Mouse (Mus musculus): Measurements from ENCODE around the gene Myrip. TPM values are rescaled to one million over a fixed set of nuclear protein-coding genes. Genes with fewer than 3 reads are reported as not detected.

The Myrip gene
- polyA plus RNA-seq, 1 experiment from 2014 or later, result 0.74 TPM

GRCm38 (mm10) chr9:120343123-120343790 lies 41.9 kb downstream of the Myrip start:
- Histone ChIP-seq H3K27me3 (replicated peaks) (no peaks in the 10 kb centered on the region), H3K9ac (no peak overlapping the region), H3K4me3 (replicated peaks) (no peak overlapping the region), H3K27ac (no peak overlapping the region), H3K36me3 (no peaks in the 10 kb centered on the region), H3K4me2 (no peak overlapping the region), H3K4me1 (0 out of 2 replicates have a peak, but pooled peaks cover 10% of the 10 kb centered on the region), H3K9me3 (no peaks in the 10 kb centered on the region)
- WGBS, result 49% methylated on average over 4 of the region's 4 CpGs
- ATAC-seq (ENCODE audit: insufficient read depth, low FRiP score, low read depth), result no peak

DNA sequence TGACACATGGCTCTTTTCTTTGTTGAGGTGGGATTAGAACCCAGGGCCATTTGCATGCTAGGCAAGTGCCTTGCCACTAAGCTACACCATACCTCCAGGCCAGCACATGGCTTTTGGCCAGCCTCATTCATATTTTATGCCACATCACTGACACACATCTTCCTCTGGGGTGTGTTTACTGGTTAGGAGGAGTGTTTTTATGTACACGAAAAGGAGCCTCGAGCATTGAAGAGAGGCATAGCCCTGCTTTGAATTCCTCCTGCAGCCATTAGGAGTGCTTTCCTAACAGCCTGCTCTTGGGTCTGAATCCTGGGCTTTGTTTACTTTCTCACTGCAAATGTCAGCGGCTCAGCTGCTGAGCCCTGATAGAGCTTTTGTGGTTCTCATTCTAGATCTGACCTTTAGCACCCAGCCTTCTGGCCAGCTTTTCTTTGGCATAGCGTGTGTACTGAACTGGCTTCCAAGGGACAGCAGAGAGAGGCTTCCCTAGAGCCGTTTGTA lies 44.4 kb downstream of the Myrip start:
- no peaks in the 10 kb centered on the region for H3K27me3 ChIP-seq (replicated peaks)
- 8% methylated on average over 5 of the region's 5 CpGs for WGBS
- H3K27ac ChIP-seq, result peak overlapping the region; percentile 77
- 0 out of 2 replicates have a peak overlapping the region, but pooled peaks have one; percentile 13 for H3K4me2 ChIP-seq
- H3K4me3 ChIP-seq (replicated peaks), result no peak overlapping the region
- H3K4me1 ChIP-seq, result 0 out of 2 replicates have a peak, but pooled peaks cover 19% of the 10 kb centered on the region
- peak; percentile 16; the same call in 1 of the 2 replicates for ATAC-seq (ENCODE audit: insufficient read depth, low FRiP score, low read depth)
- no peaks in the 10 kb centered on the region for H3K9me3 ChIP-seq
- no peaks in the 10 kb centered on the region for H3K36me3 ChIP-seq
- no peak overlapping the region for H3K9ac ChIP-seq

DNA sequence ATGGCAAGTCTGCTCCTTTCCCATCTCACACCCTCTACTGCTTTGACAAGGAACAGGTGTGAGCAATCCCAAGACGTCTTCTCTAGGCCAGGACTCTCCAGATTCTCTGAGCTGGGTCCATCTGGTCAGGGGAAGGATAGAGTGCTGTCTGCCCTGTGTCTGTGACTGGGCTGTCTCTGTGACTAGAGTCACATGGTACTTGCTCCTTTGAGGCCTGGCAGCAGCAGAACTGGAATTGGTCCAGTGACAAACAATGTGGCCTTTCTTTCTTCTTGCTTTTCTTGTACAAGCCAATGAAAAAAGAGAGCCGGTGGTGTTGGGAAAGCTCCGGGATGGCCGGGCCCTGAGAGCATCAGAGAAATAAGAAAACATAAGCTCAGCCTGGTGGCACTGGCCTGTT lies 47.8 kb downstream of the Myrip start:
- 43% methylated on average over 4 of the region's 4 CpGs for WGBS
- H3K4me2 ChIP-seq, result no peak overlapping the region
- no peak overlapping the region; the same call in 1 of the 2 replicates for H3K27ac ChIP-seq
- H3K4me1 ChIP-seq, result 0 out of 2 replicates have a peak, but pooled peaks cover 20% of the 10 kb centered on the region
- no peaks in the 10 kb centered on the region for H3K36me3 ChIP-seq
- no peaks in the 10 kb centered on the region for H3K9me3 ChIP-seq
- no peaks in the 10 kb centered on the region for H3K27me3 ChIP-seq (replicated peaks)
- no peak overlapping the region for H3K9ac ChIP-seq
- H3K4me3 ChIP-seq (replicated peaks), result no peak overlapping the region
- no peak for ATAC-seq (ENCODE audit: insufficient read depth, low FRiP score, low read depth)

GRCm38 (mm10) chr9:120350346-120350745 lies 49.0 kb downstream of the Myrip start:
- no peak overlapping the region for H3K4me3 ChIP-seq (replicated peaks)
- no peak overlapping the region for H3K4me2 ChIP-seq
- no peaks in the 10 kb centered on the region for H3K36me3 ChIP-seq
- peak; percentile 83 for ATAC-seq (ENCODE audit: insufficient read depth, low FRiP score, low read depth)
- no peaks in the 10 kb centered on the region for H3K27me3 ChIP-seq (replicated peaks)
- WGBS, result 33% methylated on average over 6 of the region's 6 CpGs
- 0 out of 2 replicates have a peak, but pooled peaks cover 20% of the 10 kb centered on the region for H3K4me1 ChIP-seq
- H3K9ac ChIP-seq, result no peak overlapping the region
- peak overlapping the region; percentile 51 for H3K27ac ChIP-seq
- H3K9me3 ChIP-seq, result no peaks in the 10 kb centered on the region

DNA sequence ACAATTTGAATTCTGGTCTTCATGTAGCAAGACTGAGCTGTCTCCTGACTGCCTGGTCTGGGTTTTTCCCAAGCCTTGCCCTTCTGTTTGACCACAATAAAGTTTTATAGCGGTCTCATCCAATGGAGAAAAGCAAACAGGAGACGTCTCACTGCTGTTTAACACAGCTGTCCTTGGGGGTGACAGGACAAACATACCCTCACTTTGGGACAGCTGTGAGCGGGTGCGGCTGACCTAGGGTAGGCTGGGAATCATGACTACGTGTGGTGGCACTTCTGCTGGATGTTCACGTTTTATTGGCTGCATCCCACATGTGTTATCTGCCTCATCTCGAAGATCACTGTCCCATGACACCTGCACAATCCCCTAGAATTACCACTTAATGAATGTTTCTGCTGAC lies 49.7 kb downstream of the Myrip start:
- 0 out of 2 replicates have a peak, but pooled peaks cover 13% of the 10 kb centered on the region for H3K4me1 ChIP-seq
- ATAC-seq (ENCODE audit: insufficient read depth, low FRiP score, low read depth), result no peak
- H3K4me3 ChIP-seq (replicated peaks), result no peak overlapping the region
- 56% methylated on average over 7 of the region's 7 CpGs for WGBS
- H3K27ac ChIP-seq, result peak overlapping the region; percentile 51; the same call in 1 of the 2 replicates
- H3K36me3 ChIP-seq, result no peaks in the 10 kb centered on the region
- H3K27me3 ChIP-seq (replicated peaks), result no peaks in the 10 kb centered on the region
- H3K9ac ChIP-seq, result no peak overlapping the region
- no peaks in the 10 kb centered on the region for H3K9me3 ChIP-seq
- no peak overlapping the region for H3K4me2 ChIP-seq

GRCm38 (mm10) chr9:120351474-120351873 lies 50.2 kb downstream of the Myrip start:
- Histone ChIP-seq H3K36me3 (no peaks in the 10 kb centered on the region), H3K27me3 (replicated peaks) (no peaks in the 10 kb centered on the region), H3K27ac (no peak overlapping the region), H3K4me3 (replicated peaks) (no peak overlapping the region), H3K9me3 (no peaks in the 10 kb centered on the region), H3K9ac (no peak overlapping the region), H3K4me2 (no peak overlapping the region), H3K4me1 (0 out of 2 replicates have a peak, but pooled peaks cover 13% of the 10 kb centered on the region)
- 87% methylated on average over 8 of the region's 8 CpGs for WGBS
- ATAC-seq (ENCODE audit: insufficient read depth, low FRiP score, low read depth), result no peak

- 0 out of 2 replicates have a peak, but pooled peaks cover 13% of the 10 kb centered on the region for H3K4me1 ChIP-seq
- no peak overlapping the region for H3K9ac ChIP-seq
- no peak overlapping the region for H3K4me3 ChIP-seq (replicated peaks)
- no peaks in the 10 kb centered on the region for H3K36me3 ChIP-seq
- no peak overlapping the region for H3K4me2 ChIP-seq
- ATAC-seq (ENCODE audit: insufficient read depth, low FRiP score, low read depth), result no peak
- no peaks in the 10 kb centered on the region for H3K9me3 ChIP-seq
- H3K27me3 ChIP-seq (replicated peaks), result no peaks in the 10 kb centered on the region
- WGBS, result 83% methylated on average over 4 of the region's 4 CpGs
- H3K27ac ChIP-seq, result no peak overlapping the region
These were observed 51.7 kb downstream of the Myrip start for GRCm38 (mm10) chr9:120353036-120353435.

- no peak overlapping the region for H3K9ac ChIP-seq
- no peaks in the 10 kb centered on the region for H3K9me3 ChIP-seq
- H3K4me2 ChIP-seq, result no peak overlapping the region
- ATAC-seq (ENCODE audit: insufficient read depth, low FRiP score, low read depth), result no peak
- no peak overlapping the region for H3K27ac ChIP-seq
- 73% methylated on average over 3 of the region's 3 CpGs for WGBS
- H3K4me1 ChIP-seq, result 0 out of 2 replicates have a peak, but pooled peaks cover 13% of the 10 kb centered on the region
- H3K27me3 ChIP-seq (replicated peaks), result no peaks in the 10 kb centered on the region
- no peaks in the 10 kb centered on the region for H3K36me3 ChIP-seq
- no peak overlapping the region for H3K4me3 ChIP-seq (replicated peaks)
These were observed 52.7 kb downstream of the Myrip start for GRCm38 (mm10) chr9:120353967-120354366.

GRCm38 (mm10) chr9:120354550-120355345 lies 53.4 kb downstream of the Myrip start:
- ATAC-seq (ENCODE audit: insufficient read depth, low FRiP score, low read depth), result no peak

DNA sequence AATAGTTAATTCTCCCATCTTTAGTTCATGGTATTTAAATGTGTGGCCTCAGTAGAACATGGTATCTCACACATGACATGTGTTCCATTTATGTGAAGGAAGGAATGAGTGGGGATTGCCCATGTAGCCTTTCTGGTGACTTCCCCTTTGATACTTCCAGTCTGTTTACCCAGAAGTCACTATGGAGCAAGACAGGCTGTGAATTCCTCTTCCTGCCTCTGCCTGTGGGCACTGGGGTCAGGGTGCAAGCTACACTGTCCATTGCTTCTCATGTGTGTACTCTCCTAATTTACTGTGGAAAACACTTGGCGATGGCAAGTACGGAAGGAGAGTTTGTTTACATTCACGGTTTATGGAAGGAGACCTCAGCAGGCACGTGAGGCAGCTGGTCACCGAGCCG lies 55.2 kb downstream of the Myrip start:
- ATAC-seq (ENCODE audit: insufficient read depth, low FRiP score, low read depth), result no peak
- Histone ChIP-seq H3K4me3 (replicated peaks) (no peak overlapping the region), H3K4me2 (no peak overlapping the region), H3K27ac (no peak overlapping the region), H3K9ac (no peak overlapping the region), H3K27me3 (replicated peaks) (no peaks in the 10 kb centered on the region), H3K9me3 (no peaks in the 10 kb centered on the region), H3K4me1 (no peaks in the 10 kb centered on the region), H3K36me3 (no peaks in the 10 kb centered on the region)
- WGBS, result 59% methylated on average over 6 of the region's 6 CpGs

More at GRCm38 (mm10) chr9:120354550-120355345, 53.4 kb downstream of the Myrip start:
- WGBS, result 91% methylated on average over 12 of the region's 12 CpGs
- H3K27me3 ChIP-seq (replicated peaks), result no peaks in the 10 kb centered on the region
- no peak overlapping the region for H3K27ac ChIP-seq
- no peaks in the 10 kb centered on the region for H3K9me3 ChIP-seq
- H3K36me3 ChIP-seq, result no peaks in the 10 kb centered on the region
- H3K4me2 ChIP-seq, result no peak overlapping the region
- H3K9ac ChIP-seq, result no peak overlapping the region
- H3K4me3 ChIP-seq (replicated peaks), result no peak overlapping the region
- 0 out of 2 replicates have a peak, but pooled peaks cover 8% of the 10 kb centered on the region for H3K4me1 ChIP-seq

DNA sequence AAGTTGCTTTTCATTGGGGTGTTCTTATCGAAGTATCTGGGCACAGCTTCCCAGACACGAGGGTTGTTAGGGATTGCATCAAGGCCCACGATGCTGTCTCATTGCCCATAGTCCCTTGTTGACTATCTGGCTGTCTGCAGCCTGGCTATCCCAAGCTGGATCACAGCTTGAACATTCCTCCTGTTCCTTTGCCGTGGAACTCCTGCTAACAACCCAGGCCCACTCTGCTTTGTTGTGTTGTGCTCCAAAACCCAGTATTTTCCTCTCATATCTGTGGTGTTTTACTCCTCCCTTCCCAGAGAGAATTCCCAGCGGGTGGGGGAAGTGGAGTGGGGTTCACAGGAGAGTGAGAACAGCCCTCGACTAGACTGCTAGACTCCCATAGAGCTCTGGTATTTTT lies 56.7 kb downstream of the Myrip start:
- ATAC-seq (ENCODE audit: insufficient read depth, low FRiP score, low read depth), result no peak
- WGBS, result 72% methylated on average over 6 of the region's 6 CpGs
- H3K9me3 ChIP-seq, result no peaks in the 10 kb centered on the region
- no peak overlapping the region for H3K9ac ChIP-seq
- no peaks in the 10 kb centered on the region; the same call in 1 of the 2 replicates for H3K4me1 ChIP-seq
- no peaks in the 10 kb centered on the region for H3K27me3 ChIP-seq (replicated peaks)
- H3K4me3 ChIP-seq (replicated peaks), result no peak overlapping the region
- no peak overlapping the region for H3K4me2 ChIP-seq
- no peaks in the 10 kb centered on the region for H3K36me3 ChIP-seq
- no peak overlapping the region for H3K27ac ChIP-seq

Data from stomach, embryonic 15.5 days (tissue).